Mouse (Mus musculus) G1E-ER4 (cell line): Measurements from ENCODE around the gene Id2. TPM values are rescaled to one million over a fixed set of nuclear protein-coding genes. Genes with fewer than 3 reads are reported as not detected.

Source experiments
- GATA1 ChIP-seq: IDR thresholded peaks from one replicate; pipeline ENCODE4 v1.8.0; 2012; ENCODE audit warnings: low read length, inconsistent platforms
- polyA plus RNA-seq: library from polyadenylated mRNA; stranded (reverse); fragments of >175 nt; gene quantifications from 2 replicates; pipeline ENCODE4 v1.2.3, GENCODE M21; 2012

The Id2 gene
- polyA plus RNA-seq, 1 experiment: not detected

GRCm38 (mm10) chr12:25114426-25114825 lies 17.5 kb upstream of the Id2 start:
- no peak for TF ChIP-seq GATA1

- TF ChIP-seq GATA1: no peak
These were observed 16.4 kb upstream of the Id2 start for GRCm38 (mm10) chr12:25113357-25113756.

GRCm38 (mm10) chr12:25112806-25113205 lies 15.9 kb upstream of the Id2 start:
- no peak for TF ChIP-seq GATA1

GRCm38 (mm10) chr12:25110682-25111078 lies 13.7 kb upstream of the Id2 start:
- TF ChIP-seq GATA1: no peak

- TF ChIP-seq GATA1: no peak
These were observed 13.2 kb upstream of the Id2 start for GRCm38 (mm10) chr12:25109971-25110681.

GRCm38 (mm10) chr12:25108865-25109264 lies 11.9 kb upstream of the Id2 start:
- TF ChIP-seq GATA1: no peak

GRCm38 (mm10) chr12:25104541-25104940 lies 7.6 kb upstream of the Id2 start:
- TF ChIP-seq GATA1: no peak

GRCm38 (mm10) chr12:25103911-25104310 lies 7.0 kb upstream of the Id2 start:
- no peak for TF ChIP-seq GATA1

- no peak for TF ChIP-seq GATA1
These were observed 4.4 kb upstream of the Id2 start for GRCm38 (mm10) chr12:25101389-25101788.

- TF ChIP-seq GATA1: no peak
These were observed 3.7 kb upstream of the Id2 start for GRCm38 (mm10) chr12:25100411-25101217.

- no peak for TF ChIP-seq GATA1
These were observed 2.8 kb upstream of the Id2 start for GRCm38 (mm10) chr12:25099563-25100408.

GRCm38 (mm10) chr12:25099313-25099562 lies 2.3 kb upstream of the Id2 start:
- TF ChIP-seq GATA1: no peak

- TF ChIP-seq GATA1: no peak
These were observed 1.8 kb upstream of the Id2 start for GRCm38 (mm10) chr12:25098561-25099312.

GRCm38 (mm10) chr12:25098161-25098550 lies 1.2 kb upstream of the Id2 start:
- TF ChIP-seq GATA1: no peak

- no peak for TF ChIP-seq GATA1
These were observed 545 bp upstream of the Id2 start for GRCm38 (mm10) chr12:25097210-25098160.
